Mouse (Mus musculus): ENCODE data around the gene Zfp109. TPM values are rescaled to one million over a fixed set of nuclear protein-coding genes. Genes with fewer than 3 reads are reported as not detected.

The Zfp109 gene
- polyA plus RNA-seq, 1 experiment, result 0.84 TPM

- peaks cover 8% of the 10 kb centered on the region for H3K4me1 ChIP-seq (ENCODE audit: control insufficient read depth, insufficient read depth, low read length)
- TF ChIP-seq POLR2A (IDR thresholded peaks at IDR 0.05; ENCODE audit: control insufficient read depth, low read depth, low read length) (no peak), CTCF (IDR thresholded peaks at IDR 0.05; ENCODE audit: control insufficient read depth, insufficient read depth, insufficient replicate concordance, low read depth, low read length) (no peak)
- no peak overlapping the region for H3K4me3 ChIP-seq (ENCODE audit: control insufficient read depth, low read depth, low read length)
- no peaks in the 10 kb centered on the region for H3K36me3 ChIP-seq (ENCODE audit: control insufficient read depth, insufficient read depth, low read length)
- no peak overlapping the region for H3K27ac ChIP-seq (ENCODE audit: control insufficient read depth, insufficient read depth, low read depth, low read length)
- H3K27me3 ChIP-seq (ENCODE audit: control insufficient read depth, insufficient read depth, low read length), result no peaks in the 10 kb centered on the region
Observed at GRCm38 (mm10) chr7:24271191-24271590, 33.8 kb upstream of the Zfp109 start.

GRCm38 (mm10) chr7:24270288-24270672 lies 32.9 kb upstream of the Zfp109 start, which contains the start of gene Zfp93:
TSS of gene Zfp93 (plus strand) at chr7:24270420.
- H3K27ac ChIP-seq (ENCODE audit: control insufficient read depth, insufficient read depth, low read depth, low read length), result peak within 1 kb of the TSS; percentile 34; the same call in 1 of the 2 replicates
- TF ChIP-seq POLR2A (IDR thresholded peaks at IDR 0.05; ENCODE audit: control insufficient read depth, low read depth, low read length) (peak; percentile 26; the same call in 1 of the 2 replicates), CTCF (IDR thresholded peaks at IDR 0.05; ENCODE audit: control insufficient read depth, insufficient read depth, insufficient replicate concordance, low read depth, low read length) (no peak)
- H3K4me3 ChIP-seq (ENCODE audit: control insufficient read depth, low read depth, low read length), result peak within 1 kb of the TSS; percentile 89
- no peaks in the 10 kb centered on the region for H3K27me3 ChIP-seq (ENCODE audit: control insufficient read depth, insufficient read depth, low read length)
- peaks cover 8% of the 10 kb centered on the region for H3K4me1 ChIP-seq (ENCODE audit: control insufficient read depth, insufficient read depth, low read length)
- H3K36me3 ChIP-seq (ENCODE audit: control insufficient read depth, insufficient read depth, low read length), result no peaks in the 10 kb centered on the region

GRCm38 (mm10) chr7:24269667-24270287 lies 32.4 kb upstream of the Zfp109 start:
- peak overlapping the region; percentile 89 for H3K4me3 ChIP-seq (ENCODE audit: control insufficient read depth, low read depth, low read length)
- TF ChIP-seq POLR2A (IDR thresholded peaks at IDR 0.05; ENCODE audit: control insufficient read depth, low read depth, low read length), result no peak
- TF ChIP-seq CTCF (IDR thresholded peaks at IDR 0.05; ENCODE audit: control insufficient read depth, insufficient read depth, insufficient replicate concordance, low read depth, low read length), result no peak
- no peaks in the 10 kb centered on the region for H3K27me3 ChIP-seq (ENCODE audit: control insufficient read depth, insufficient read depth, low read length)
- H3K36me3 ChIP-seq (ENCODE audit: control insufficient read depth, insufficient read depth, low read length), result no peaks in the 10 kb centered on the region
- H3K27ac ChIP-seq (ENCODE audit: control insufficient read depth, insufficient read depth, low read depth, low read length), result no peak overlapping the region; the same call in 1 of the 2 replicates
- peaks cover 8% of the 10 kb centered on the region for H3K4me1 ChIP-seq (ENCODE audit: control insufficient read depth, insufficient read depth, low read length)

- no peak for TF ChIP-seq CTCF (IDR thresholded peaks at IDR 0.05; ENCODE audit: control insufficient read depth, insufficient read depth, insufficient replicate concordance, low read depth, low read length)
- TF ChIP-seq POLR2A (IDR thresholded peaks at IDR 0.05; ENCODE audit: control insufficient read depth, low read depth, low read length), result no peak
- no peak overlapping the region for H3K4me3 ChIP-seq (ENCODE audit: control insufficient read depth, low read depth, low read length)
- no peaks in the 10 kb centered on the region for H3K27me3 ChIP-seq (ENCODE audit: control insufficient read depth, insufficient read depth, low read length)
- no peak overlapping the region; the same call in 1 of the 2 replicates for H3K27ac ChIP-seq (ENCODE audit: control insufficient read depth, insufficient read depth, low read depth, low read length)
- peaks cover 8% of the 10 kb centered on the region for H3K4me1 ChIP-seq (ENCODE audit: control insufficient read depth, insufficient read depth, low read length)
- no peaks in the 10 kb centered on the region for H3K36me3 ChIP-seq (ENCODE audit: control insufficient read depth, insufficient read depth, low read length)
Observed at GRCm38 (mm10) chr7:24269256-24269655, 31.9 kb upstream of the Zfp109 start.

- H3K36me3 ChIP-seq (ENCODE audit: control insufficient read depth, insufficient read depth, low read length), result no peaks in the 10 kb centered on the region
- TF ChIP-seq POLR2A (IDR thresholded peaks at IDR 0.05; ENCODE audit: control insufficient read depth, low read depth, low read length), result no peak
- no peak for TF ChIP-seq CTCF (IDR thresholded peaks at IDR 0.05; ENCODE audit: control insufficient read depth, insufficient read depth, insufficient replicate concordance, low read depth, low read length)
- H3K27ac ChIP-seq (ENCODE audit: control insufficient read depth, insufficient read depth, low read depth, low read length), result no peak overlapping the region
- H3K27me3 ChIP-seq (ENCODE audit: control insufficient read depth, insufficient read depth, low read length), result no peaks in the 10 kb centered on the region
- no peak overlapping the region for H3K4me3 ChIP-seq (ENCODE audit: control insufficient read depth, low read depth, low read length)
- H3K4me1 ChIP-seq (ENCODE audit: control insufficient read depth, insufficient read depth, low read length), result peaks cover 8% of the 10 kb centered on the region
Observed at GRCm38 (mm10) chr7:24268176-24269155, 31.1 kb upstream of the Zfp109 start.

GRCm38 (mm10) chr7:24260000-24260312 lies 22.6 kb upstream of the Zfp109 start:
- Histone ChIP-seq H3K36me3 (ENCODE audit: control insufficient read depth, insufficient read depth, low read length) (no peaks in the 10 kb centered on the region), H3K4me3 (ENCODE audit: control insufficient read depth, low read depth, low read length) (no peak overlapping the region), H3K27me3 (ENCODE audit: control insufficient read depth, insufficient read depth, low read length) (no peaks in the 10 kb centered on the region), H3K27ac (ENCODE audit: control insufficient read depth, insufficient read depth, low read depth, low read length) (no peak overlapping the region), H3K4me1 (ENCODE audit: control insufficient read depth, insufficient read depth, low read length) (no peaks in the 10 kb centered on the region)
- TF ChIP-seq POLR2A (IDR thresholded peaks at IDR 0.05; ENCODE audit: control insufficient read depth, low read depth, low read length) (no peak), CTCF (IDR thresholded peaks at IDR 0.05; ENCODE audit: control insufficient read depth, insufficient read depth, insufficient replicate concordance, low read depth, low read length) (no peak)

GRCm38 (mm10) chr7:24259306-24259999 lies 22.1 kb upstream of the Zfp109 start:
- H3K4me3 ChIP-seq (ENCODE audit: control insufficient read depth, low read depth, low read length), result no peak overlapping the region
- TF ChIP-seq POLR2A (IDR thresholded peaks at IDR 0.05; ENCODE audit: control insufficient read depth, low read depth, low read length) (no peak), CTCF (IDR thresholded peaks at IDR 0.05; ENCODE audit: control insufficient read depth, insufficient read depth, insufficient replicate concordance, low read depth, low read length) (no peak)
- H3K27ac ChIP-seq (ENCODE audit: control insufficient read depth, insufficient read depth, low read depth, low read length), result no peak overlapping the region
- no peaks in the 10 kb centered on the region for H3K27me3 ChIP-seq (ENCODE audit: control insufficient read depth, insufficient read depth, low read length)
- no peaks in the 10 kb centered on the region for H3K4me1 ChIP-seq (ENCODE audit: control insufficient read depth, insufficient read depth, low read length)
- no peaks in the 10 kb centered on the region for H3K36me3 ChIP-seq (ENCODE audit: control insufficient read depth, insufficient read depth, low read length)
